Comparison of ENCODE assay signal across 9 mouse cellular contexts in the genomic region with DNA sequence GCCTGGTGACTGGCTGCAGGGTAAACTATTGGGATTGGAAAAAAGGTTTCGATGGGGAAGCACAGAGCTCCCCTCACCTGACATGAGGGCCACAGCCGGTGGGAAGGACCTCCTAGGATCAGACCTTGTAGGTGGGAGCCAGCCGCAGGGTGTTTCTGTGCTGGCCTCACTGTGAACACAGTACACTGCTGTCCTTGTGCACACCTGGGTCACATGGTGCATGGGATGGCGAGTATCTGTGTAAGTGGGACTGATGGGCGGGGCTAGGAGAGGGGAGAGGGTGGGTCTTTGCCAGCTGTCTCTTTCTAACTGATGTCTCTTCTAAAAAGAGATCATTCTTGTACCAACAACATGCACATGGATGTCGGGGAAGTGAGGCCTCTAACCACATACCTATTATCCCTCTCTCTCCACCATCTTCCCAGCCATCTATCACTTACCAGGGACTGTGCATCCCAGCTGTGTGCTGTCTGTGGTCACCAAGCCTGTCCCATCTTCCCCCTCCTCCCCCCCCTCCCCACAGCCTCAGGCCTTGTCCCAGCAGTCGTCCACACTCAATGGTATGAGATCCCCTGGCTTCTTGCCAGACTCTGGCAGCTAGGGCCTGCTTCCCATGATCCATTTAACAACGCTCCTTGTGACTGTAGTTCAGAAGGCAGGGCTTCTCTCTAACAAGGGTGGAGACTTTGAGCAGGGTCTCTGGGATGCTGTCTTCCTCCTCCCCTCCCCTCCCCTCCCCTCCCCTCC.
A peak's percentile ranks its signal among the peaks of the same experiment; 100 is the strongest.
DNase-seq lines count a peak whose midpoint lies in the region; ATAC-seq lines count a peak whose summit lies in the region.
"Had no signal": no experiment of that assay in that cellular context is flagged by ENCODE, and none has a peak within 500 bp of the region (broad histone marks: within the 10 kb centered on the region; RNA-seq: fewer than 3 reads in every experiment).

No protein-coding gene starts in this region.

- no peaks in the 10 kb centered on the region for H3K27me3 ChIP-seq in heart, embryonic 12.5 days (replicated peaks)
- no peaks in the 10 kb centered on the region for H3K27me3 ChIP-seq in forebrain, embryonic 12.5 days
- H3K27me3 ChIP-seq in lung, embryonic 16.5 days (ENCODE audit: control insufficient read depth, insufficient read depth, low read depth, low read length) = no peaks in the 10 kb centered on the region

- no peak overlapping the region for H3K4me3 ChIP-seq in heart, embryonic 12.5 days
- no peak overlapping the region for H3K4me3 ChIP-seq in forebrain, embryonic 12.5 days (replicated peaks)
- H3K4me3 ChIP-seq in lung, embryonic 16.5 days (ENCODE audit: low read length) = no peak overlapping the region

- no peaks in the 10 kb centered on the region for H3K36me3 ChIP-seq in heart, embryonic 12.5 days
- H3K36me3 ChIP-seq in forebrain, embryonic 12.5 days (replicated peaks) = no peaks in the 10 kb centered on the region
- H3K36me3 ChIP-seq in lung, embryonic 16.5 days (ENCODE audit: control insufficient read depth, insufficient read depth, low read length) = no peaks in the 10 kb centered on the region

- H3K9ac ChIP-seq in heart, embryonic 12.5 days = no peak overlapping the region
- no peak overlapping the region for H3K9ac ChIP-seq in forebrain, embryonic 12.5 days
- H3K9ac ChIP-seq in lung, embryonic 16.5 days (ENCODE audit: low read length) = no peak overlapping the region

- peaks cover 26% of the 10 kb centered on the region for H3K4me1 ChIP-seq in heart, embryonic 12.5 days (replicated peaks)
- peaks cover 55% of the 10 kb centered on the region for H3K4me1 ChIP-seq in forebrain, embryonic 12.5 days
- no peaks in the 10 kb centered on the region; the same call in 1 of the 2 replicates for H3K4me1 ChIP-seq in lung, embryonic 16.5 days (replicated peaks; ENCODE audit: control insufficient read depth, insufficient read depth, low read length)

- no peak for DNase-seq in heart, adult 9 months (ENCODE audit: low spot score in 2 of 2)
- DNase-seq in Muller cell, postnatal 12 days (ENCODE audit: inconsistent ontology term) = peak; percentile 79
- no peak for DNase-seq in adrenal gland, adult 8-10 months
- no peak for DNase-seq in thymus, postnatal 14 days

- 0 out of 2 replicates have a peak, but pooled peaks have one; percentile 70 for ATAC-seq in heart, embryonic 12.5 days (ENCODE audit: insufficient number of reproducible peaks, low FRiP score)
- ATAC-seq in forebrain, embryonic 12.5 days (ENCODE audit: low FRiP score) = peak; percentile 37
- peak; percentile 92 for ATAC-seq in lung, embryonic 16.5 days (ENCODE audit: low read depth)
- no peak for ATAC-seq in monocyte, adult 5-6 weeks (replicated peaks; ENCODE audit: insufficient number of reproducible peaks, low FRiP score, low TSS enrichment, poor library complexity, severe bottlenecking)

- 54% methylated on average over 8 of the region's 8 CpGs for WGBS in heart, embryonic 12.5 days
- WGBS in forebrain, embryonic 12.5 days = 57% methylated on average over 8 of the region's 8 CpGs
- WGBS in lung, embryonic 16.5 days = 37% methylated on average over 8 of the region's 8 CpGs

- no peaks in the 10 kb centered on the region for H3K9me3 ChIP-seq in heart, embryonic 12.5 days (replicated peaks)
- no peaks in the 10 kb centered on the region for H3K9me3 ChIP-seq in forebrain, embryonic 12.5 days
- H3K9me3 ChIP-seq in lung, embryonic 16.5 days (ENCODE audit: control insufficient read depth, low read length) = no peaks in the 10 kb centered on the region

- H3K4me2 ChIP-seq in heart, embryonic 12.5 days = no peak overlapping the region
- H3K4me2 ChIP-seq in forebrain, embryonic 12.5 days = no peak overlapping the region
- no peak overlapping the region for H3K4me2 ChIP-seq in lung, embryonic 16.5 days (ENCODE audit: low read depth, low read length)

- no peak overlapping the region for H3K27ac ChIP-seq in heart, embryonic 12.5 days (ENCODE audit: poor library complexity, severe bottlenecking)
- H3K27ac ChIP-seq in forebrain, embryonic 12.5 days = peak overlapping the region; percentile 95
- no peak overlapping the region for H3K27ac ChIP-seq in lung, embryonic 16.5 days (ENCODE audit: low read length)
- H3K27ac ChIP-seq: macrophage had no signal
